Mouse (Mus musculus) liver, adult 2 months (tissue): Measurements from ENCODE around the gene Pde7b.

Source experiments
- CTCF ChIP-seq: fragments of 200-500 bp; IDR thresholded peaks from 2 replicates; pipeline ENCODE4 v1.5.1; 2011; ENCODE audit warnings: low read depth, low read length, control low read depth
- POLR2A ChIP-seq: fragments of 200-500 bp; IDR thresholded peaks from 2 replicates; pipeline ENCODE4 v1.6.1; 2011; ENCODE audit warnings: low read length, control low read depth; ENCODE audit not compliant: insufficient read depth; ENCODE audit errors: extremely low read depth

GRCm38 (mm10) chr10:20513461-20513860 lies 211.4 kb downstream of the Pde7b start:
- TF ChIP-seq CTCF, result no peak
- no peak for TF ChIP-seq POLR2A
